Mouse (Mus musculus): ENCODE results near the gene Bcat1. TPM values are rescaled to one million over a fixed set of nuclear protein-coding genes. Genes with fewer than 3 reads are reported as not detected.
"Not testable (repeated sequence)": the region's sequence is repeated elsewhere in the genome, so short reads cannot be mapped to it uniquely, and the experiment has no call there.

Bcat1 gene
- polyA plus RNA-seq, 1 experiment from 2014 or later: not detected

DNA sequence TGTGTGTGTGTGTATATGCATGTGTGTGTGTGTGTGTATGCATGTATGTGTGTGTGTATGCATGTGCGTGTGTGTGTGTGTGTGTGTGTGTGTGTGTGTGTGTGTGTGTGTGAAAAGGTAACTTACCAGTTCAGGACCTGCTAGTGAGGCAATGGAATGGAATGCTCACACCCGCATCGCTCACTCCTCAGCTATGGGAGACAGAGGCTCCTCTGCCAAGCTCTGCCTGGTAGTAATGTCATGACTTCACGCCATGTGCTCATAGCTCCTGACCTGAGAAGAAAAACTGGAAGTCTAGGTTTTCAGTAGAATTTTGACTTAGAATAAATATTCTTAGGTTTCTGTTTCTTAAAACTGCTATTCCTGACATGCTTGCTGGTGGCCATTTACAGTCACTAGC is 34.8 kb upstream of the Bcat1 start:
- no peaks in the 10 kb centered on the region for H3K79me2 ChIP-seq (ENCODE audit: inconsistent target)
- H3K36me3 ChIP-seq (ENCODE audit: inconsistent target): no peaks in the 10 kb centered on the region
- H3K4me3 ChIP-seq (ENCODE audit: inconsistent target): no peak overlapping the region
- no peak overlapping the region for H3K27ac ChIP-seq
- WGBS (ENCODE audit: missing documents): 96% methylated on average over 3 of the region's 4 CpGs

DNA sequence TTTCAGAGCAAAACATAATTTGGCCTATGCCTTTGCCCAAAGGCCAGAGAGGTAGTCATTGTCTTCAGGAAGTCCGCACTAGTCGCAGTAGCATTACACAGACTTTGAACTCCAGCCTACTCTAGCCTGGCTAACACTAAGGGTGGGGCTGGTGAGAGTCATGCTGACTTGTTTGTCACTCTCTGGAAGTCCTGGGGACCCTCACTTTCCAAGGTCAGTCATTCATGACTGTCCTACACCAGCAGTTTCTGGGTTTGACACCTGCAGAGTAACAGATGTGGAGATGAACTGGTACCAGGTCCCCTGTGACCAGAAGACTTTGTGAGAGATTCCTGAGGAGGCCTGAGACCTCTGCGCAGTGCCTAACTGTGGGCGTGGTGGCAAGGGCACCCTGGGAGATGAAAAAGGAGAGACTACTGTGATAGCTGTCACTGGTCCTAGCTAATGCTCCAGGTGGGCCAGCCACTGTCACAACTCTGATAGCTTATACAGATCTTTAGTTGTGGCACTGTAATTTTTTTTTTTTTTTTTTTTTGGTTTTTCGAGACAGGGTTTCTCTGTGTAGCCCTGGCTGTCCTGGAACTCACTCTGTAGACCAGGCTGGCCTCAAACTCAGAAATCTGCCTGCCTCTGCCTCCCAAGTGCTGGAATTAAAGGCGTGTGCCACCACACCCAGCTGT is 30.3 kb upstream of the Bcat1 start:
- no peak overlapping the region for H3K4me3 ChIP-seq (ENCODE audit: inconsistent target)
- H3K27ac ChIP-seq: no peak overlapping the region
- WGBS (ENCODE audit: missing documents): 92% methylated on average over 5 of the region's 6 CpGs
- H3K36me3 ChIP-seq (ENCODE audit: inconsistent target): no peaks in the 10 kb centered on the region
- no peaks in the 10 kb centered on the region for H3K79me2 ChIP-seq (ENCODE audit: inconsistent target)

DNA sequence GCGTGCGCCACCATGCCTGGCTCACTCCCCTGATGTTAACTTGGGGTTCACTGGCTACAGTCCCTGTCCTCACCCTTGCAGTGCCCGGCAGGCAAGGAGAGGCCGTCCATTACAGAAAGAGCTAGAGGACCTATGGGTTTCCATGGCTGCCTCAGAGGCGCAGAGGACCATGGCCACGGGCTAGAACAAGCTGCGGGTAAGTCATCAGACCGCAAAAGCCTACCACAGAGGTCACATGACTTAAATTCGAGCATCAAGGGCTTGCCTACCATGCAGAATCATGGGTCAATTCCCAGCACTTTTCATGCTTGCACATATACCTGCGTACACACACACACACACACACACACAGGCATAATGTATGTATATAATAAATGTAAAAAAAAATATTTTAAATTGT is 29.5 kb upstream of the Bcat1 start:
- 91% methylated on average over 10 of the region's 10 CpGs for WGBS (ENCODE audit: missing documents)
- Histone ChIP-seq H3K36me3 (ENCODE audit: inconsistent target) (no peaks in the 10 kb centered on the region), H3K79me2 (ENCODE audit: inconsistent target) (no peaks in the 10 kb centered on the region), H3K27ac (no peak overlapping the region), H3K4me3 (ENCODE audit: inconsistent target) (no peak overlapping the region)

DNA sequence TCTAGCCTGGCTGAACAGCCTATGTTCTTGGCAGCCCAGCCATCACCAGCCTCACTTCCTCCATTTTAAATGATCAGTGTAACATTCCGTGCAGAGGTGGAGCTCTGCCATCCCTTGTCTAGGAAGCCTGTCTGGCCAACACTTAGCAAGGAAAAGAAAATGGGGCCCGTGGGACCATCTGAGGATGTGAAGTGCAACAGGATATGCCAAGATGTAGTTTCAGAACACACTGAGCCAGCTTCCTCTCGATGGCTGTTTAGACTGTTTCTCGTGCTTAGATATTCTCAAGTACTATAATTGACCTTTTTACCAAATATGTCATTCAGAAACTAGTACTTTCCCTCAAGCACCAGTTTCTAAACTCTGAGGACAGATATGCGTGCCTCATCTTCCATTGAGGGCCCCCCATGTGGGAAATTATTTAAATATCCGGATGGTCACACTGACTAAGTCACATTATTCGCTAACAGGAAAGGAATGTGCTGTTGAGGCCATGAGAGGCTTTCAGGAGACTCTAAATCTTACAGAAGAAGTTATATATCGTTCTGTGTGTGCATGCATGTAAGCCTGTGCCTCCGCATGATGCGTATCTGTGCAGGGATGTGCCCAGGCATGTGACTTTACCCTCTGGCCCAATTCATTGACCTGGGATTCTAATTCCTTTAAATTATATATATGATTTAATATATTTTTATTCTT is 28.4 kb upstream of the Bcat1 start:
- no peak overlapping the region for H3K27ac ChIP-seq
- 85% methylated on average over 10 of the region's 10 CpGs for WGBS (ENCODE audit: missing documents)
- H3K4me3 ChIP-seq (ENCODE audit: inconsistent target): no peak overlapping the region

DNA sequence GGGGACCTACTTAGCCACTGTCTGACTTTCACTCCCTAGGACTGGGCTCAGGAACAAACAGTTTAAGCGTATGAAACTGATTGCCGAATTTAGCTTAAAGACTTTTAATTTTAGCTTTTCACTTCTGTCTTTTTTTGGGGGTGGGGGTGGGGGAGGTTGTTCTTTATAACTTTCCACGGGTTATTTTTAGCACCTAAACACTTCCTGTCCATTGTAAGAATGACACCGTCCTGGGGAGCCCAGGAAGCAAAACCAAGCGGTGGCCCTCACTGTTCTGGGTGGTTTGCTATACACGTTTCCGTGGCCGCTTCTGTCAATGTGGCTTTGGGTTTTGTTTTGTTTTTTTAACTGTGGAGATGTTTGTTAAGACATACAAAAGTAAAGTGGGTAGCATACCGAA is 24.9 kb upstream of the Bcat1 start:
- no peak overlapping the region for H3K27ac ChIP-seq
- H3K36me3 ChIP-seq (ENCODE audit: inconsistent target): no peaks in the 10 kb centered on the region
- WGBS (ENCODE audit: missing documents): 7% methylated on average over 9 of the region's 9 CpGs
- no peak overlapping the region for H3K4me3 ChIP-seq (ENCODE audit: inconsistent target)
- no peaks in the 10 kb centered on the region for H3K79me2 ChIP-seq (ENCODE audit: inconsistent target)

More for the DNA sequence above, 28.4 kb upstream of the Bcat1 start:
- H3K79me2 ChIP-seq (ENCODE audit: inconsistent target): no peaks in the 10 kb centered on the region
- no peaks in the 10 kb centered on the region for H3K36me3 ChIP-seq (ENCODE audit: inconsistent target)

DNA sequence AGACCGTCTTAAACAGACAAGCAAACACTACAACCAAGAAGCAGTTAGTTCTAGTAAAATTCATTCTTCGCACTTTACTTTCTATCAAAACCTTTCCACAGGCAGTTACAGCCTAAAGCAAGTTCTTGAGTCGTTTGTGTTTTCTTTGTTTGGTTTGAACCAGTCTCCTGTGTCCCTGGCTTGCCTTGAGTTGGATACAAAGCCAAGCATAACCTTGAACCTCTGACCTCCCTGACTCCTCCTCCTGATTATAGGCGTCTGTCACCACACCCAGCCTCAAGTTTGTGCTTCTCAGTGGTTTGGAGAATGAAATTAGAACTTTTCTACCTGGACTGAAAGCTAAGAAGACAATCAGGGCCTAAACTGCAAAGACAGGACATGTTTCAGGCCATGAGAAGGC is 18.4 kb upstream of the Bcat1 start:
- WGBS (ENCODE audit: missing documents): 89% methylated on average over 3 of the region's 4 CpGs
- H3K79me2 ChIP-seq (ENCODE audit: inconsistent target): no peaks in the 10 kb centered on the region
- no peaks in the 10 kb centered on the region for H3K36me3 ChIP-seq (ENCODE audit: inconsistent target)
- no peak overlapping the region for H3K4me3 ChIP-seq (ENCODE audit: inconsistent target)
- H3K27ac ChIP-seq: no peak overlapping the region

DNA sequence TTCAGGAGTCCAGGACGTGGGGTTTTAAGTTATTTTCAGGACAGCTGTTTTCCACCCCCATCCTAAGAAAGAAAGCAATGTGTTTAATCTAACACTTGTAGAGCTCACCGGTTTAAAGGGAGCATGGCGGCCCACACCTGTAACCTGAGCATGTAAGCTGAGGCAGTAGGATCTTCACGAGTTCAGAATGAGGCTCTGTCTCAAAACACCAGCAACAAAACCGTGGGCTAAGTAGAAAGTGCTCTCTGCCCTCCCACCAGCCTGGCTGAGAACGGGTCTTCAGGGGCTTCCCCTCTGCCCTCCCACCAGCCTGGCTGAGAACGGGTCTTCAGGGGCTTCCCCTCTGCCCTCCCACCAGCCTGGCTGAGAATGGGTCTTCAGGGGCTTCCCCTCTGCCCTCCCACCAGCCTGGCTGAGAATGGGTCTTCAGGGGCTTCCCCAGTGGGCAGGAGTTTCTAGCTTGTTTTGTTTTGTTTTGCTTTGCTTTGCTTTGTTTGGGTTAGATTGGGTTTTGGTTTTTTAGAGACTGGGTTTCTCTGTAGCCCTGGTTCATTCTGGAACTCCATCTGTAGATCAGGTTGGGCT is 17.1 kb upstream of the Bcat1 start:
- not testable (repeated sequence) for H3K27ac ChIP-seq; H3K79me2 ChIP-seq (ENCODE audit: inconsistent target); H3K4me3 ChIP-seq (ENCODE audit: inconsistent target); H3K36me3 ChIP-seq (ENCODE audit: inconsistent target)
- WGBS (ENCODE audit: missing documents): 70% methylated on average over 7 of the region's 7 CpGs

DNA sequence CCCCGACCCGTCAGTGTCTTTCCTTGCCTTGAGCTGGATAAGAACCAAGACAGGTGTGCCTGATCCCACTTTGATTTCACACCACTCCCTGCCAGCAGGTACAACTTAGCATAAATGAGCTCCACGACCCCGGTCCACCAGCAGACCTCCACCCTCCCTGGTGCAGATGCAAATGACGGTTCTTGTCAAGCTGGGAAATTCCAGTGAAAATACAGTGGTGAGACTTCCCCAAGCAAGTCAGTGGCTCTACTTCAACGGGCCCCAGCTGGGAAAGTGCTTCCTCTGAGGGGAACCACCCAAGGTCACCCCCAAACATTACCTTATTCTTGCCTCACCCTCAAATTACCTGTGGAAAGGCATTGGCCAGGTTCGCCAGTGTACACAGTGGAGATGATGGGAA is 16.0 kb upstream of the Bcat1 start:
- 75% methylated on average over 6 of the region's 7 CpGs for WGBS (ENCODE audit: missing documents)
- no peak overlapping the region for H3K27ac ChIP-seq
- no peaks in the 10 kb centered on the region for H3K36me3 ChIP-seq (ENCODE audit: inconsistent target)
- no peaks in the 10 kb centered on the region for H3K79me2 ChIP-seq (ENCODE audit: inconsistent target)
- no peak overlapping the region for H3K4me3 ChIP-seq (ENCODE audit: inconsistent target)

DNA sequence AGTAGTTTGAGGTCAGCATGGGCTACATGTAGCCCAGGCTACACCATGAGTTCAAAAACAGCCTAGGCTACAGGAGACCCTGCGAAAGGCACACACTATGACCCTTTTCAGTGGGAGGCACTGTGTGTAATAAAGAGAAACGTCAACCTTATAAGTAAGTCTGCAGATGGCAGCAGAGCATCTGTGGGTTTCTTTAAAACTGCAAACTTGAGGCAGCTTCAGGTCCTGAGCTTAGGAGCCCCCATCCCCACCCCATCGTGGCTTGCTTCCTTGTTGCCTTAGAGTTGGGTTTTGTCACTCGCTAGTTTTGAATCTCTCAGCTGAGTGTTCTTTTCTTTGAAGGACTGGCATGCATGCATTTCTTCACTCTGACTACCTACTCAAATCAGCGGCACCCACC is 14.9 kb upstream of the Bcat1 start:
- no peaks in the 10 kb centered on the region for H3K79me2 ChIP-seq (ENCODE audit: inconsistent target)
- 68% methylated on average over 5 of the region's 5 CpGs for WGBS (ENCODE audit: missing documents)
- no peak overlapping the region for H3K4me3 ChIP-seq (ENCODE audit: inconsistent target)
- no peak overlapping the region for H3K27ac ChIP-seq
- no peaks in the 10 kb centered on the region for H3K36me3 ChIP-seq (ENCODE audit: inconsistent target)

DNA sequence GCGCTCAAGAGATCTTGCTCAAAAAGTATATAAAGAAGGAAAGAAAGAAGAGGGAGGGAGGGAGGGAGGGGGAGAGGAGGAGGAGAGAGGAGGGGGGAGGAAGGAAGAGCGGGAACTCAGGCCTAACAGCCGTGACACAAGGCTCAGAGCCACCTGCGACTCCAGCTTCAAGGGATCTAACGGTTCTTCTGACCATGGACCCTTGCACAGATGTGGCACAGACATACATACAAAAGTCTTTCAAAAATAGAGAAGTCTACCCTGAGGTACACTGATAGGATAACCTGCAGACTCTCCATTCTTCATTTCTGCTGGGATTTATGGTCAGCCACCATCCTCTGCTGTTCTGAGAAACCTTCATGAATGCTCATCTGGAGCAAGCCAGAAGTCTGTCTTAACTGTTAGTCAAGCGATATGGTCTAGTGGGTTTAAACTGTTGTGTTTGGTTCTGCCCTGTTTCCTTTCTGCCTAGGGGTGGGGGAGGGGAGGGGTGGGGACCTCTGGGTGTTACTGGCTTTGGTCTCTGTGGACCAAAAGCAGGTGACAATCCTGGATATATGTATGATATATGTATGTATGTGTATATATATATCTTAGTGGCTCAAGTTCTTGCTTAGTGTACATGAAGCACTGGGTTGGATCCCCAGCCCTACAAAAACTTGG is 14.3 kb upstream of the Bcat1 start:
- no peak overlapping the region for H3K27ac ChIP-seq
- H3K36me3 ChIP-seq (ENCODE audit: inconsistent target): no peaks in the 10 kb centered on the region
- 50% methylated on average over 6 of the region's 6 CpGs for WGBS (ENCODE audit: missing documents)
- H3K4me3 ChIP-seq (ENCODE audit: inconsistent target): no peak overlapping the region
- H3K79me2 ChIP-seq (ENCODE audit: inconsistent target): no peaks in the 10 kb centered on the region

DNA sequence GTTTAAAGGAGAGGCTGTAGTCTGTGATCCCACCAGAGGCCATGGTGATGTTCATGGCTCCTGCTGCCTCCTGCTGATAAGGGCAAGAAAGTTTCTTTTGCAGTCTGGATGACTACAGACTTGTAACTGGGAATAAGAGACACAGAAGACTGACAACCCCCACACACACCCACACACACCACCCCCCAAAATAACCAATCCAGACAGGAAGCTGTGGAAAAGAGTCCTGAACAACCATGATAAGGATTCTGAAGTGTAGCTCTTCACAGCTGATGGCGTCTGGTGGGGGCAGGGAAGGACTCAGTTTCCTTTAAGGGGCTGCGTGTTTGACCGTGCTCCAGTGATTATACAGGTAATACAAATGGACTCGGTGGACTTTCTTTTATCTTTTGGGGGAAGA is 13.4 kb upstream of the Bcat1 start:
- H3K27ac ChIP-seq: no peak overlapping the region
- no peaks in the 10 kb centered on the region for H3K36me3 ChIP-seq (ENCODE audit: inconsistent target)
- no peak overlapping the region for H3K4me3 ChIP-seq (ENCODE audit: inconsistent target)
- no peaks in the 10 kb centered on the region for H3K79me2 ChIP-seq (ENCODE audit: inconsistent target)
- WGBS (ENCODE audit: missing documents): 76% methylated on average over 4 of the region's 4 CpGs

DNA sequence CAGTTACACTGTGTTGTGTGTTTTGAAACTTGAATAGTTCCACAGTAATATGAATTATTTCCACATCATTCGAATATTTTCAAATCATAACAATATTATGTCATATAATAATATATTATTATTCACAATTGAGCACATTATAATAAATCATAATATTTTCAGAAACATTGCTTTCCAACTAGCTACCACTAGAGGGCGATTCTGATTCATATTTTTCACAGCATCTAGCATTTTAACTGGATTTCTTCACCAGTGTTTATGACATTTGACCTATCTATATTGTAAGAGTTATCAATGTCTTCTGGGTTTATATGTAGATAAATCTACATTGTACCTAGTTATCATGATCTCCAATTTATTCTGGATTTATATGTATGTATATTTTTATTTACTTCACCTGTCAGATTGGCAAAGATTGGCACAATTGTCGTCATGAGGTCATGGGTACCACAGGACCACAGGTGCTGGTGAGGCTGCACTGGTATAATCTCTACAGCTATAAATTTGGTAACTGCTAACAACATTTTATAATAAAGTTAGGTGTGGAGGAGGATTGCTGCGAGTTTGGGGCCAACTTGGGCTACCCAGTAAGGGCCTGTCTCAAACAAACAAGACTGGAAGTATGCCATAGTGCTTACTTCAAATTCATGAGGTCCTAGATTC is 12.6 kb upstream of the Bcat1 start:
- no peak overlapping the region for H3K4me3 ChIP-seq (ENCODE audit: inconsistent target)
- WGBS (ENCODE audit: missing documents): 45% methylated on average over 4 of the region's 4 CpGs
- no peak overlapping the region for H3K27ac ChIP-seq
- H3K79me2 ChIP-seq (ENCODE audit: inconsistent target): no peaks in the 10 kb centered on the region
- no peaks in the 10 kb centered on the region for H3K36me3 ChIP-seq (ENCODE audit: inconsistent target)

DNA sequence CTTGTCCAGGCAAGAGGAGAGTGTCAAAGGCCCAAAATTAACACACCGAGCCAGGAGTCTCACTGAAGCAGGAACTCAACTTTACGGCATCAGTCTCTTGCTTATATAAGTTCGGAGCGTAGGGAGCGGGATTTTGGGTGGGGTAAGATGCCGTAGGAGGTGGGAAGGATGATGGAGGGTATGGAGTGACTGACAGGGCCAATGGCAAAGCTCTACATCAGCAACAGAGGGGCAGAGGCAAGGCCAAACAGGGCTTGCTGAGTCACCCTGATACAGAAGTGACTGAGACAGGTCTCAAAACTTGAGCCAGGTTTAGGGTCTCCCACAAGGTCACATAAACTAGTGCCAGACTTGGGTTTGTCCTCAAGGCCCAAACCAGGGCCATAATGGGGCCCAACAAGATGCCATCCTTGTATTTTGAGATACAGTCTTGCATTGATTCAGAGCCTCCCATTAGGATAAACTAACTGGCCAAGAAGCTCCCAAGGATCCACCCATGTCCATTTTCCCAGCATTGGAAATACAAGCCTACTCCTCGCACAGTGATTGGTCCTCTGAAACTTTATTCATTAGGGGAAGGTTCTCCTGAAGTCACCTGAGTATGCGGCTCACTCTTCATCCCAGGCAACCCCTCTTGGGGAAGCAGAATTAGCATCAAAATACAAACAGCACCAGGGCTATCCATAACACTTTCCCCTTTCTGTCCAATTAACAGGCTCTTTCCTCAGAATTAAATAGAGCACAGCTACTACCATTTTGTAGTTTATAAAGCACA is 8.5 kb upstream of the Bcat1 start:
- Histone ChIP-seq H3K79me2 (ENCODE audit: inconsistent target) (no peaks in the 10 kb centered on the region), H3K36me3 (ENCODE audit: inconsistent target) (no peaks in the 10 kb centered on the region), H3K4me3 (ENCODE audit: inconsistent target) (no peak overlapping the region), H3K27ac (no peak overlapping the region)
- WGBS (ENCODE audit: missing documents): 95% methylated on average over 8 of the region's 8 CpGs

DNA sequence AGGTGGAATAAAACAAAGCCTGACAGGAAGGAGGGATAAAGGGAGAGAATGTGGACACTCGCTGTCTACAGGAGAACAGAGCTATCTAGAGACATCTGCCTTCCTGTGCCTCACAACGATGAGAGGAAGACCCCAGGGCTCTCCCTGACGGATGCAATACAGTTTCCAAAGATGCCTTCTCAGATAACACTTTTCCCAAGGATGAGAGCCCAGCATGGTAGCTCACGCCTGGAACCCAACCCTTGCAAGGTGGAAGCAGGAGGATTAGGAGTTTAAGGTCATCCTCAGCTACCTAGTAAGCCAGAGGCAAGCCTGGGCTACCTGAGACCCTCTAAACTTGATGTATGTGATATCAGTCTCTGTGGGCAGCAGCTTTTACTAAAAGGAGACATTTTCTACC is 5.7 kb upstream of the Bcat1 start:
- WGBS (ENCODE audit: missing documents): 94% methylated on average over 4 of the region's 4 CpGs
- Histone ChIP-seq H3K27ac (no peak overlapping the region), H3K36me3 (ENCODE audit: inconsistent target) (no peaks in the 10 kb centered on the region), H3K79me2 (ENCODE audit: inconsistent target) (no peaks in the 10 kb centered on the region), H3K4me3 (ENCODE audit: inconsistent target) (no peak overlapping the region)

Data from macrophage (primary cell).